Mouse (Mus musculus): Measurements from ENCODE around the gene Pld6. TPM values are rescaled to one million over a fixed set of nuclear protein-coding genes. Genes with fewer than 3 reads are reported as not detected.

Pld6 gene
- polyA plus RNA-seq, 1 experiment from 2014 or later, result 2.1 TPM

GRCm38 (mm10) chr11:59800412-59800811 is 13.0 kb upstream of the Pld6 start:
- Histone ChIP-seq H3K27me3 (ENCODE audit: control insufficient read depth, insufficient read depth, low read depth, low read length) (no peaks in the 10 kb centered on the region), H3K36me3 (ENCODE audit: control insufficient read depth, insufficient read depth) (peaks cover 55% of the 10 kb centered on the region), H3K9me3 (replicated peaks; ENCODE audit: control insufficient read depth, low read length) (no peaks in the 10 kb centered on the region), H3K27ac (ENCODE audit: low read length) (no peak overlapping the region), H3K4me3 (ENCODE audit: low read depth, low read length) (no peak overlapping the region), H3K9ac (ENCODE audit: low read depth, low read length) (no peak overlapping the region), H3K4me2 (ENCODE audit: low read depth, low read length) (no peak overlapping the region), H3K4me1 (ENCODE audit: control insufficient read depth, low read depth, low read length) (no peaks in the 10 kb centered on the region)
- WGBS (ENCODE audit: insufficient replicate concordance), result 80% methylated on average over 10 of the region's 10 CpGs
- ATAC-seq (ENCODE audit: low read depth), result no peak

- Histone ChIP-seq H3K4me2 (ENCODE audit: low read depth, low read length) (no peak overlapping the region), H3K27ac (ENCODE audit: low read length) (no peak overlapping the region), H3K9me3 (replicated peaks; ENCODE audit: control insufficient read depth, low read length) (no peaks in the 10 kb centered on the region), H3K27me3 (ENCODE audit: control insufficient read depth, insufficient read depth, low read depth, low read length) (no peaks in the 10 kb centered on the region), H3K36me3 (ENCODE audit: control insufficient read depth, insufficient read depth) (peaks cover 22% of the 10 kb centered on the region), H3K4me1 (ENCODE audit: control insufficient read depth, low read depth, low read length) (no peaks in the 10 kb centered on the region), H3K4me3 (ENCODE audit: low read depth, low read length) (no peak overlapping the region), H3K9ac (ENCODE audit: low read depth, low read length) (no peak overlapping the region)
- WGBS (ENCODE audit: insufficient replicate concordance), result 81% methylated on average over 6 of the region's 6 CpGs
- no peak for ATAC-seq (ENCODE audit: low read depth)
These were observed 5.9 kb upstream of the Pld6 start for GRCm38 (mm10) chr11:59793390-59793789.

GRCm38 (mm10) chr11:59789311-59789710 is 1.9 kb upstream of the Pld6 start:
- Histone ChIP-seq H3K27me3 (ENCODE audit: control insufficient read depth, insufficient read depth, low read depth, low read length) (no peaks in the 10 kb centered on the region), H3K36me3 (ENCODE audit: control insufficient read depth, insufficient read depth) (peaks cover 11% of the 10 kb centered on the region), H3K9ac (ENCODE audit: low read depth, low read length) (no peak overlapping the region), H3K9me3 (replicated peaks; ENCODE audit: control insufficient read depth, low read length) (no peaks in the 10 kb centered on the region), H3K27ac (ENCODE audit: low read length) (no peak overlapping the region), H3K4me2 (ENCODE audit: low read depth, low read length) (no peak overlapping the region), H3K4me3 (ENCODE audit: low read depth, low read length) (no peak overlapping the region), H3K4me1 (ENCODE audit: control insufficient read depth, low read depth, low read length) (peaks cover 5% of the 10 kb centered on the region)
- WGBS (ENCODE audit: insufficient replicate concordance), result 76% methylated on average over 1 of the region's 1 CpGs
- ATAC-seq (ENCODE audit: low read depth), result no peak

GRCm38 (mm10) chr11:59786444-59787198 is 824 bp downstream of the Pld6 start:
- ATAC-seq (ENCODE audit: low read depth), result 0 out of 2 replicates have a peak, but pooled peaks have one; percentile 16
- no peak overlapping the region for H3K27ac ChIP-seq (ENCODE audit: low read length)
- peak overlapping the region; percentile 47 for H3K9ac ChIP-seq (ENCODE audit: low read depth, low read length)
- H3K4me1 ChIP-seq (ENCODE audit: control insufficient read depth, low read depth, low read length), result peaks cover 5% of the 10 kb centered on the region
- no peaks in the 10 kb centered on the region for H3K9me3 ChIP-seq (replicated peaks; ENCODE audit: control insufficient read depth, low read length)
- 44% methylated on average over 15 of the region's 15 CpGs for WGBS (ENCODE audit: insufficient replicate concordance)
- no peaks in the 10 kb centered on the region for H3K27me3 ChIP-seq (ENCODE audit: control insufficient read depth, insufficient read depth, low read depth, low read length)
- H3K36me3 ChIP-seq (ENCODE audit: control insufficient read depth, insufficient read depth), result no peaks in the 10 kb centered on the region
- peak overlapping the region; percentile 79 for H3K4me2 ChIP-seq (ENCODE audit: low read depth, low read length)
- peak overlapping the region; percentile 56 for H3K4me3 ChIP-seq (ENCODE audit: low read depth, low read length)

- H3K4me3 ChIP-seq (ENCODE audit: low read depth, low read length), result no peak overlapping the region
- peaks cover 5% of the 10 kb centered on the region for H3K4me1 ChIP-seq (ENCODE audit: control insufficient read depth, low read depth, low read length)
- no peaks in the 10 kb centered on the region for H3K36me3 ChIP-seq (ENCODE audit: control insufficient read depth, insufficient read depth)
- no peak for ATAC-seq (ENCODE audit: low read depth)
- no peak overlapping the region for H3K4me2 ChIP-seq (ENCODE audit: low read depth, low read length)
- no peak overlapping the region for H3K27ac ChIP-seq (ENCODE audit: low read length)
- no peaks in the 10 kb centered on the region for H3K27me3 ChIP-seq (ENCODE audit: control insufficient read depth, insufficient read depth, low read depth, low read length)
- H3K9ac ChIP-seq (ENCODE audit: low read depth, low read length), result no peak overlapping the region
- WGBS (ENCODE audit: insufficient replicate concordance), result 78% methylated on average over 6 of the region's 6 CpGs
- no peaks in the 10 kb centered on the region for H3K9me3 ChIP-seq (replicated peaks; ENCODE audit: control insufficient read depth, low read length)
These were observed 3.9 kb downstream of the Pld6 start for GRCm38 (mm10) chr11:59783591-59783990.

- ATAC-seq (ENCODE audit: low read depth), result no peak
- Histone ChIP-seq H3K4me3 (ENCODE audit: low read depth, low read length) (no peak overlapping the region), H3K9ac (ENCODE audit: low read depth, low read length) (no peak overlapping the region), H3K4me1 (ENCODE audit: control insufficient read depth, low read depth, low read length) (peaks cover 3% of the 10 kb centered on the region), H3K27ac (ENCODE audit: low read length) (no peak overlapping the region), H3K4me2 (ENCODE audit: low read depth, low read length) (no peak overlapping the region), H3K9me3 (replicated peaks; ENCODE audit: control insufficient read depth, low read length) (no peaks in the 10 kb centered on the region), H3K27me3 (ENCODE audit: control insufficient read depth, insufficient read depth, low read depth, low read length) (no peaks in the 10 kb centered on the region), H3K36me3 (ENCODE audit: control insufficient read depth, insufficient read depth) (no peaks in the 10 kb centered on the region)
- 67% methylated on average over 7 of the region's 7 CpGs for WGBS (ENCODE audit: insufficient replicate concordance)
These were observed 5.3 kb downstream of the Pld6 start for GRCm38 (mm10) chr11:59782091-59782590.

- H3K36me3 ChIP-seq (ENCODE audit: control insufficient read depth, insufficient read depth), result no peaks in the 10 kb centered on the region
- no peak overlapping the region for H3K9ac ChIP-seq (ENCODE audit: low read depth, low read length)
- H3K27me3 ChIP-seq (ENCODE audit: control insufficient read depth, insufficient read depth, low read depth, low read length), result no peaks in the 10 kb centered on the region
- ATAC-seq (ENCODE audit: low read depth), result no peak
- no peaks in the 10 kb centered on the region; the same call in 1 of the 2 replicates for H3K4me1 ChIP-seq (ENCODE audit: control insufficient read depth, low read depth, low read length)
- WGBS (ENCODE audit: insufficient replicate concordance), result 63% methylated on average over 4 of the region's 4 CpGs
- no peaks in the 10 kb centered on the region for H3K9me3 ChIP-seq (replicated peaks; ENCODE audit: control insufficient read depth, low read length)
- no peak overlapping the region for H3K4me3 ChIP-seq (ENCODE audit: low read depth, low read length)
- no peak overlapping the region for H3K27ac ChIP-seq (ENCODE audit: low read length)
- H3K4me2 ChIP-seq (ENCODE audit: low read depth, low read length), result no peak overlapping the region
These were observed 7.2 kb downstream of the Pld6 start for GRCm38 (mm10) chr11:59780241-59780640.

- ATAC-seq (ENCODE audit: low read depth), result no peak
These were observed 8.0 kb downstream of the Pld6 start for GRCm38 (mm10) chr11:59779406-59779805.

GRCm38 (mm10) chr11:59778874-59779223 is 8.6 kb downstream of the Pld6 start:
- Histone ChIP-seq H3K36me3 (ENCODE audit: control insufficient read depth, insufficient read depth) (no peaks in the 10 kb centered on the region; the same call in 1 of the 2 replicates), H3K27ac (ENCODE audit: low read length) (no peak overlapping the region), H3K27me3 (ENCODE audit: control insufficient read depth, insufficient read depth, low read depth, low read length) (no peaks in the 10 kb centered on the region), H3K4me1 (ENCODE audit: control insufficient read depth, low read depth, low read length) (no peaks in the 10 kb centered on the region; the same call in 1 of the 2 replicates), H3K9me3 (replicated peaks; ENCODE audit: control insufficient read depth, low read length) (no peaks in the 10 kb centered on the region), H3K4me3 (ENCODE audit: low read depth, low read length) (no peak overlapping the region), H3K4me2 (ENCODE audit: low read depth, low read length) (no peak overlapping the region), H3K9ac (ENCODE audit: low read depth, low read length) (no peak overlapping the region)
- 58% methylated on average over 1 of the region's 1 CpGs for WGBS (ENCODE audit: insufficient replicate concordance)
- no peak for ATAC-seq (ENCODE audit: low read depth)

More at GRCm38 (mm10) chr11:59779406-59779805, 8.0 kb downstream of the Pld6 start:
- Histone ChIP-seq H3K4me2 (ENCODE audit: low read depth, low read length) (no peak overlapping the region), H3K27ac (ENCODE audit: low read length) (no peak overlapping the region), H3K9ac (ENCODE audit: low read depth, low read length) (no peak overlapping the region), H3K4me3 (ENCODE audit: low read depth, low read length) (no peak overlapping the region), H3K9me3 (replicated peaks; ENCODE audit: control insufficient read depth, low read length) (no peaks in the 10 kb centered on the region), H3K27me3 (ENCODE audit: control insufficient read depth, insufficient read depth, low read depth, low read length) (no peaks in the 10 kb centered on the region), H3K36me3 (ENCODE audit: control insufficient read depth, insufficient read depth) (no peaks in the 10 kb centered on the region; the same call in 1 of the 2 replicates), H3K4me1 (ENCODE audit: control insufficient read depth, low read depth, low read length) (no peaks in the 10 kb centered on the region; the same call in 1 of the 2 replicates)
- 79% methylated on average over 4 of the region's 4 CpGs for WGBS (ENCODE audit: insufficient replicate concordance)
